9 mouse cellular contexts compared by ENCODE assay signal in the genomic region with DNA sequence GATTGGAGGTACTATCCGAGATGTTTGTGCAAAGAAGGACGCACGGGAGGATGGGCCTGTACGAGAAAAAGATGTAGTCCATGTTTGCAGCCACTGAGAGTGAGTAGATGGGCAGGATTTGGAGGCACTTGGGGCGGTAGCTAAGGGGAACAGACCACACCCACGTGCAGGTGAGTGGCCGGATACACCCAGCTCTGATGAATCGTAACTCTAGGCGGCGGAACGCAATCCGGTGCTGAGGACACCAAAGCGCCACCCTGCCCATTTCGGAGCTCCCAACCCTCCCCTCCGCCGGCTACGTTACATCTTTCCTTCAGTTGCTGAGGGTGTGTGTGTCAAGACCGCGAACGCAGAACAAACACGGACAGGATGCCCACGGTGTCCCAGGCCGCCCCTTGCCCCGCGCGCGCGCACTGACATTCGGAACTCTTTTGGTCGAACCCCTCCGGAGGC. TPM values are rescaled to one million over a fixed set of nuclear protein-coding genes. Genes with fewer than 3 reads are reported as not detected.
DNase-seq lines count a peak whose midpoint lies in the region; ATAC-seq and TF ChIP-seq lines count a peak whose summit lies in the region.
"Had no signal": no experiment of that assay in that cellular context is flagged by ENCODE, and none has a peak within 500 bp of the region (broad histone marks: within the 10 kb centered on the region; RNA-seq: fewer than 3 reads in every experiment).

No protein-coding gene starts in this region.

- H3K4me3 ChIP-seq in hindbrain, embryonic 10.5 days = peak overlapping the region; percentile 75
- peak overlapping the region; percentile 58 for H3K4me3 ChIP-seq in lung, embryonic 14.5 days (ENCODE audit: low read depth, low read length)

- WGBS in hindbrain, embryonic 10.5 days = 1% methylated on average over 31 of the region's 31 CpGs
- WGBS in lung, embryonic 14.5 days = under 1% methylated on average over 31 of the region's 31 CpGs

- H3K9me3 ChIP-seq in hindbrain, embryonic 10.5 days = no peaks in the 10 kb centered on the region
- no peaks in the 10 kb centered on the region for H3K9me3 ChIP-seq in lung, embryonic 14.5 days (ENCODE audit: low read depth, low read length)

- peak; percentile 33; the same call in 1 of the 2 replicates for ATAC-seq in lung, embryonic 14.5 days (ENCODE audit: insufficient read depth)
- peak; percentile 46; the same call in 1 of the 2 replicates for ATAC-seq in neutrophil, adult 5-6 weeks (ENCODE audit: extremely low read depth, insufficient number of reproducible peaks, low FRiP score, poor library complexity, severe bottlenecking)

- no peak overlapping the region for H3K27ac ChIP-seq in hindbrain, embryonic 10.5 days
- H3K27ac ChIP-seq in lung, embryonic 14.5 days (ENCODE audit: low read depth) = no peak overlapping the region
- H3K27ac ChIP-seq: macrophage had no signal

- H3K9ac ChIP-seq in lung, embryonic 14.5 days = peak overlapping the region; percentile 50

- no peak for TF ChIP-seq CTCF in lung, embryonic 14.5 days (IDR thresholded peaks at IDR 0.05; ENCODE audit: low read depth)

- peaks cover 20% of the 10 kb centered on the region for H3K4me1 ChIP-seq in hindbrain, embryonic 10.5 days (replicated peaks)
- no peaks in the 10 kb centered on the region for H3K4me1 ChIP-seq in lung, embryonic 14.5 days (ENCODE audit: insufficient read depth)

- H3K27me3 ChIP-seq in hindbrain, embryonic 10.5 days (ENCODE audit: insufficient read depth, poor library complexity, severe bottlenecking) = peaks cover 75% of the 10 kb centered on the region
- H3K27me3 ChIP-seq in lung, embryonic 14.5 days (ENCODE audit: insufficient read depth, low read length) = peaks cover 41% of the 10 kb centered on the region

- peak overlapping the region; percentile 100 for H3K4me2 ChIP-seq in lung, embryonic 14.5 days

- no peaks in the 10 kb centered on the region for H3K36me3 ChIP-seq in hindbrain, embryonic 10.5 days
- H3K36me3 ChIP-seq in lung, embryonic 14.5 days (ENCODE audit: insufficient read depth) = no peaks in the 10 kb centered on the region

- DNase-seq in adrenal gland, postnatal 25 days = peak; percentile 14
- DNase-seq in adrenal gland, adult 2 months = no peak
- DNase-seq in spleen, adult 18-20 months = peak; percentile 10 to 34
- DNase-seq in spleen, postnatal 14 days (ENCODE audit: low spot score in 2 of 2) = no peak
- DNase-seq in hindbrain, embryonic 10.5 days (ENCODE audit: low spot score) = no peak
- peak; percentile 53 for DNase-seq in lung, embryonic 14.5 days
- DNase-seq in layer of hippocampus, postnatal 10 days (ENCODE audit: low spot score in 2 of 2) = no peak

RNA-seq across cellular contexts. Expression of a gene that starts 0.6 kb away (rescaled TPM):
- 2.0 and 2.1 TPM in 2 replicates for total RNA-seq in adrenal gland, postnatal 25 days (2021)
- total RNA-seq in adrenal gland, adult 2 months (2021) = 1 to 10 TPM; 3.5 to 4.1 TPM
- polyA plus RNA-seq in adrenal gland, adult 2 months (2012; rRNA removed) = 4.0 and 4.8 TPM in 2 replicates
- 0.20 and 0.70 TPM in 2 replicates for polyA plus RNA-seq in hindbrain, embryonic 10.5 days (2016; fragmentation: Nextera tagmentation; extraction: Ambion mirVana)
- 0.68 and 0.78 TPM in 2 replicates for polyA plus RNA-seq in lung, embryonic 14.5 days (2014; fragmentation: Nextera tagmentation; extraction: Ambion mirVana)
- total RNA-seq in neutrophil, adult 5-6 weeks (2017) = 3.1 and 4.3 TPM in 2 replicates
- total RNA-seq in layer of hippocampus, postnatal 10 days (2021) = under 1 TPM; 0.21 to 0.38 TPM

RNA-seq across cellular contexts. Expression of a gene that starts 29.3 kb away (rescaled TPM):
- total RNA-seq in adrenal gland, postnatal 25 days (2021) = 23.8 and 28.0 TPM in 2 replicates
- 10 to 100 TPM; 19.5 to 29.6 TPM for total RNA-seq in adrenal gland, adult 2 months (2021)
- polyA plus RNA-seq in adrenal gland, adult 2 months (2012; rRNA removed) = 28.6 and 29.3 TPM in 2 replicates
- polyA plus RNA-seq in hindbrain, embryonic 10.5 days (2016; fragmentation: Nextera tagmentation; extraction: Ambion mirVana) = 148 and 151 TPM in 2 replicates
- 108 and 111 TPM in 2 replicates for polyA plus RNA-seq in lung, embryonic 14.5 days (2014; fragmentation: Nextera tagmentation; extraction: Ambion mirVana)
- total RNA-seq in neutrophil, adult 5-6 weeks (2017) = 21.7 and 23.4 TPM in 2 replicates
- total RNA-seq in layer of hippocampus, postnatal 10 days (2021) = 10 to 100 TPM; 39.5 to 43.4 TPM

RNA-seq across cellular contexts. Expression of a gene that starts 32.3 kb away (rescaled TPM):
- 226 and 231 TPM in 2 replicates for total RNA-seq in adrenal gland, postnatal 25 days (2021)
- 100 to 1,000 TPM; 184 to 209 TPM for total RNA-seq in adrenal gland, adult 2 months (2021)
- 190 and 213 TPM in 2 replicates for polyA plus RNA-seq in adrenal gland, adult 2 months (2012; rRNA removed)
- polyA plus RNA-seq in hindbrain, embryonic 10.5 days (2016; fragmentation: Nextera tagmentation; extraction: Ambion mirVana) = 47.1 and 50.7 TPM in 2 replicates
- 52.0 and 55.6 TPM in 2 replicates for polyA plus RNA-seq in lung, embryonic 14.5 days (2014; fragmentation: Nextera tagmentation; extraction: Ambion mirVana)
- total RNA-seq in neutrophil, adult 5-6 weeks (2017) = 74.4 and 82.3 TPM in 2 replicates
- total RNA-seq in layer of hippocampus, postnatal 10 days (2021) = 10 to 100 TPM; 57.9 to 71.9 TPM

RNA-seq across cellular contexts. Expression of a gene that starts 54.1 kb away (rescaled TPM):
- total RNA-seq in adrenal gland, postnatal 25 days (2021) = 16.8 and 19.5 TPM in 2 replicates
- 10 to 100 TPM; 14.3 to 21.4 TPM for total RNA-seq in adrenal gland, adult 2 months (2021)
- 17.7 and 21.0 TPM in 2 replicates for polyA plus RNA-seq in adrenal gland, adult 2 months (2012; rRNA removed)
- 3.2 and 4.3 TPM in 2 replicates for polyA plus RNA-seq in hindbrain, embryonic 10.5 days (2016; fragmentation: Nextera tagmentation; extraction: Ambion mirVana)
- 1.0 TPM in 2 replicates for polyA plus RNA-seq in lung, embryonic 14.5 days (2014; fragmentation: Nextera tagmentation; extraction: Ambion mirVana)
- 0.37 and 0.58 TPM in 2 replicates for total RNA-seq in neutrophil, adult 5-6 weeks (2017)
- total RNA-seq in layer of hippocampus, postnatal 10 days (2021) = 10 to 100 TPM; 43.9 to 50.5 TPM

Comparison
In these comparisons a context has a peak if more than half of its experiments do, and no peak if none do; other contexts are left out.
1. DNase-seq: peak in adrenal gland, postnatal 25 days (single experiment), spleen, adult 18-20 months (2 of 2) and lung, embryonic 14.5 days (single experiment); none in adrenal gland, adult 2 months (single experiment), spleen, postnatal 14 days (0 of 2), hindbrain, embryonic 10.5 days (single experiment) and layer of hippocampus, postnatal 10 days (0 of 2).